Mouse (Mus musculus): Measurements from ENCODE around the gene Fam102b.

Gene Fam102b

GRCm38 (mm10) chr3:109010489-109011260, 16.7 kb downstream of the Fam102b start:
- DNase-seq: no peak

- no peak for DNase-seq
These were observed 19.2 kb downstream of the Fam102b start for GRCm38 (mm10) chr3:109008180-109008579.

DNA sequence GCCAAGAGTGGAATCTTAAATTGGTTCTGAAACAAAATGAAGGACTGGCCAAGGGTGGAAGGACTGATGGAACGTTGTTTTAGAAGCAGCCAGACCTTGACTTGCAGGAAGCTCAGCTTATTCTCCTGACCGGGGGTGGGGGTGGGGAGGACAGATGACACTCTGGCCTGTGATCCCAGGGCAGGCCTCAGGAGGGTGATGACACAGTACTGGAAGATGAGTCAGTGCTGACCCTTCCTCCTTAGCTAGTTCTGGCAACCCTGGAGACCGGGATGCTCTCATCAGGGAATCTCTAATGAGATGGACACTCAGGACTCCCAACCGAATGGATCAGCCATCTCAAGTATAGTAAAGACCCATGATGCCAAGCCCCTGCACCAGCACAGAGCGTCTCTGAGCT, 21.6 kb downstream of the Fam102b start:
- DNase-seq: no peak

- no peak for DNase-seq
These were observed 28.2 kb downstream of the Fam102b start for GRCm38 (mm10) chr3:108999173-108999572.

DNA sequence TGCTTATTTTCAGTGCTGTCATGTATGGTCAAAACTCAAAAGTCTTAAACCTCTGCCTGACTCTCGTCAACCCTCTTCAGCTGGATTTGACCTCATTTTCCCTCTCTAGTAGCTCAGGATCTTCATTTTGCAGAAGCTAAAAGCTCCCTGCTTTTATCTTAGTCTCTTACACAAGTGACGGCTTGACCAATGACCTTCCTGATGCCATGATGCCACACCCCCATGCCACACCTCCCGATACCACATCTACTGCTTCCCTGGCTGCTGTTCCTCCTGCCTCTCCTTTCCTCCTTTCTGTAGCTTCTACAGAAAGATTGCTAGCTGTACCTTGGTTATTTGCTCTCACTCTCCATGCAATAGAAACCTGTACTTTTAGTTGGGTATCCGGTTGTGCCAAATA, 29.6 kb downstream of the Fam102b start:
- DNase-seq: no peak

DNA sequence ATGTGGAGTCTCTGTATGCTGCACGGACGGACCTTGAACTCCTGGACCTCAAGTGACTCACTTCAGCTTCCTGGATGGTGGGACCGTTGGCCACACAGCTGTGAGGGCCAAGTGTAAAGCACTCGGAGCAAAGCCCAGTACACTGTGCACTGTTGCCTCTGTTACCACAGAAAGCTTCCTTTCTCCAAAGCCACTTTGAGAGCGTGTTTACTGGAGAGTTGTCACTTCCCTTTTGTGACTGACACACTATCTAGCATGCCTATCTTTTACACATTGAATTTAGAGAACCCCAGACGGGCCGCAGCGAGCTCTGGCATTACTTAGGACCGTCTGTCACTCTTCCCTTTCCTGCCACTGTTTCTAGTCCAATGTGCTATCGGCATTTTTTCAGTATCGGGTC, 30.1 kb downstream of the Fam102b start:
- DNase-seq: peak; percentile 16

DNA sequence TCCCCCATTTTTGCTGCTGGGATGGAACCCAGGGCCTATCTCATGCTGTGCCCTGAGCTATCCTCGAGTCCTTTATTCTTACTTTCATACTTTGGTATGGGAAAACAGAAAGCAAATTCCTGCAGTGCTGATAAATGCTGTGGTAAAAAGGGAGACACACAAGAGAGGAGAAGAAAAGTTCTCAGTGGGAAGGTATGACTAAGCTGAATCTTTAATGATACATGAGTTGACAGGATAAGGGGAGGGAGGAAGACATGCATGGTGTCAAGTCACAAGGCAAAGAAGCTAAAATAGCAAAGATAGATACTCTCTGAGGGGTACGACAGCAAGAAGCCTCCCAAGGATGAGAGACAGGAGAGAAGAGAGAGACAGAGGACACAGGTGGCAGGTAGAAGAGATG, 32.0 kb downstream of the Fam102b start:
- no peak for DNase-seq

- DNase-seq: no peak
These were observed 32.9 kb downstream of the Fam102b start for GRCm38 (mm10) chr3:108994477-108994876.

DNA sequence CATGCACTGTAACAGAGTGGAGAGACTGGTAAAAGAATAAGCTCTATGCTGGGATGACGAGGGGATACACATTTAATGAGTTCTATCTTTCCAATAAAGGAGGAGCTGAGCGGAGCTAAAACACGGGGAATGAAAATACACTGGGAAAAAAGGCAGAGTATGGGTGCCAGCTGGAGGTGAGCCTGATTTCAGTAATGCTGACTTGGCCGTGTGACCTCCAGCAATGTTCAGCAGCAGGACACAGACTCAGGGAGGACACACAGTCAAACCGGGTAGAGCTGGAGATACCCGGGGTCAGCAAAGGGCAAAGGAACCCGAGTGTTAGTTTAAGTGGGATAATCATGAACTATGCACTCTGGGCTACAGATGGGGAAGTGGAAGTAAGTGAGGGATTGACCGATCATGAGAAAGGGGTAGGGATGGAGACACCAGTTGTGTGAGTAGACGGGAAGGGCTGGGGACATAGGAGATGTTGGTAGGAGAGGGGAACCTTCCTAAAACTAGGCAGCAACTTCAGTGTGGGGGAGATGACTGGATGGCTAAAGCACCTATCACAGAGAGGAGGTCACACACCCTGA, 37.3 kb downstream of the Fam102b start:
- DNase-seq: no peak

DNA sequence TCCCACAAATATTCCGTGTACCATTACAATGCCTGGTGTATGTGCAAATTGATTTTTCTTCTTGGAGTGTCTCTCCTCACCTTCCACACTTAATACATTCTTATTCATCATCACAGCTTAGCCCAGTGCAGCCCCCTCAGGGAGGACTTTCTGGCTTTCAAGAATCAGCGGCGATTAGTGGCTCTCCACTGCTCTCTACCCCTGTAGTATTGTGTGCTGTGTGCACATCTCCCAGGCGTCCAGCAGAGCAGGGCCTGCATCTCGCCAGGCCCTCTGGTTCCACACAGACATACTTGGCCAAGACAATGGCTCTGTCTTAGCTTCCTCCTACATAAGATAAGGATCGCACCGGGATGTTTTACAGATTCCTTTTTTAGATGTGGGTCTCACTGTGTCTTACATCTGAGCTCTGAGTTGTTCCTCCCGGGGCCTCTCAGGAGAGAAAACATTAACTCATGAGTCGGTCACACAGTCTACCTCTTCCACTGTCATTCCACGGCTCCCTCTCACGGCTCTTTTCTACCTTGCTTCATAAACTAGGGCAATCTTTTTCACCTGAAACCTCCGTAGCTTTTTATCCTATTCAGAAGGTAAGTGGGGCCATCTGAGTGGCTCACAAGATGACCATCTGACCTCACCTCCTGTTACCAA, 40.3 kb downstream of the Fam102b start:
- DNase-seq: no peak

DNA sequence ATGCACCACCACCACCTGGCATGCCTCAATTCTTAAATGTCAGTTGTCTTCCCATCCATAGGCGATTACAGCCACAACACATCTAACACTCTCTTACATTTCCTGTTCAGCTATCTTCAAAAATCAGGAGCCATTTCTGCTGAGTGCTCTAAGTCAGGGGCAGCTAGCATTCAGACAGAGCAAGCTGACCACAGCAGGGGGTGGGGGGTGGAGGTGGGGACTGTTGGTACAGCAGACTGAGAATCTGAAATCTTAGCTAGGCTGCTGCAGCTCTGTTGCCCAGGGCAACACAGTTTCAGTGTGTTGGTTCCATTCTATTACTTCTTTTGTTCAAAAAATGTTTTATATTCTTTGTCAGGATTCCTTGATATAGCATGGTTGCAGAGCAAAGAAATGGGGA, 40.9 kb downstream of the Fam102b start:
- DNase-seq: no peak

DNA sequence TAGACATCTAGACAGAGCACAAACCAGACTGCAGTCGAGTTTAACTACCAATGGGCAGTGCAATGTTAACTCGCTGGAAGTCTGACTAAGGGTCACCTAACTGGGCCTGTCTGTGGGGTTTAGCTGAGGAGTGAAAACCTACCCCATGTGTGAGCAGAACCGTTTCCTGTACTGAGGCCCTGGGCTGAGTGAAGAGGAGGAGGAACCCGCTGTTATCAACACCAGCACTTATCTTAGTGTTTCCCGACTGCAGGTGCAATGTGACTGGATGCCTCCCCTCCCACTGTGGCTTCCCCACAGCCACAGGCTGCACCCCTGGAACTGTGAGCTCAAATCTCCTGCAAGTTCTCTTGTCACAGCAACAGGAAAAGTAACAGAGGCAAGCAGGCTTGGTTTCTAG, 43.4 kb downstream of the Fam102b start:
- peak; percentile 60 for DNase-seq

GRCm38 (mm10) chr3:108981946-108982345, 45.5 kb downstream of the Fam102b start:
- DNase-seq: peak; percentile 55

DNA sequence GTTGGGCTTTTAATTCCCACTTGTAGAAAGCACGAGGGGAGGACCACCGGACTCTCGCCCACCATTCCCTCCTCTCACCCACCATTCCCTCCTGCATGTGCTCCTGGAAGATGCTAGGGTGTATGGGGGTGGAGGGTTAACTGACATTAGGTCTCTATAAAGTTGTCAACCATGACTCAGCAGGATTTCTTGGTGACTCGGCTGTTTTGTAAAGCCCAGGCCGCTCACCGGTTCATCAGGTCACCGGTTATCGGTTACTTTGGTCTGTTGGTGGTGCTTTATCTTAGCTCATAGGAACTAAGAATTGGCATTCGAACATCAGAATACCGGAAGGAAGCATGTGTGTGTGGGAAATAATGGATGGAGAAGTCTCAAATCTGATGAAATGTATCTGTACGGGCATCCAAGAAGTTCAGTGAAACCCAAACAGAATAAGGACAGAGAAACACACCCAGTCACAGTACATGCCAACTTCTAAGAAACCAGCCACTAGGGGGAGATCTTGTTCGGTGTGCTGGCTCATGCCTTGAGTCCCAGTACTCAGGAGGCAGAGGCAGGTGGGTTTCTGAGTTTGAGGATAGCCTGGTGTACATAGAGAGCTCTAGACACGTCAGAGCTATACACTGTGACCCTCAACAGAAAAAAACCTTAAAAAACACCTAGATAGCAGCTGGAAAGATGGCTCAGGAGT, 49.9 kb downstream of the Fam102b start:
- peak; percentile 44 for DNase-seq

DNA sequence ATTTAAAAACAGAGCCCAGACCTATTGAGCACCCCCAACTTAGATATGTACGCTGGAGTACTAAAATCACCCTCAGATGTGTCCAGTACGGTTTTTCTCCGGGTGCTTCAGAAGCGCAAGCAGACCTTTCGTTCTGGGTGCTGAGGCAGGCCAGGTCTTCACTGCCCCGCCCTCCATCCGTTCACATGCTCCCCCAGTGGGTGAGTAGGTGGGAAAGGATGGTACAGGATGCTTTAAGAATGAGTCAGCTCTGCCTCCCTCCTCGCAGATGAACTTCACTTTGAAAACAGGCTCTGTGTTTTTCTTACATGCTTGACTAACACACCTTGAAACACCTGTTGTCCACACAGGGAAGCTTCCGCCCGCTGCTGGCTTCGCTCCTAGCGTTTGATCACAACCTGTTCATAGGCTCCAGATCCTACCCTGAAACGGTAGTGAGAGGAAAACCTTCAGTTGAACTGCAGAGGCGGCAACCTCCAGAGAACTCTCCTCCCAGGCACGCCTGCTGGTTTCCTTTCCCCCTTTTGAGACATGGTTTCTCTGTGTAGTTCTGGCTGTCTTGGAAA, 52.4 kb downstream of the Fam102b start:
- DNase-seq: no peak

GRCm38 (mm10) chr3:108973980-108974660, 53.3 kb downstream of the Fam102b start:
- DNase-seq: no peak

DNA sequence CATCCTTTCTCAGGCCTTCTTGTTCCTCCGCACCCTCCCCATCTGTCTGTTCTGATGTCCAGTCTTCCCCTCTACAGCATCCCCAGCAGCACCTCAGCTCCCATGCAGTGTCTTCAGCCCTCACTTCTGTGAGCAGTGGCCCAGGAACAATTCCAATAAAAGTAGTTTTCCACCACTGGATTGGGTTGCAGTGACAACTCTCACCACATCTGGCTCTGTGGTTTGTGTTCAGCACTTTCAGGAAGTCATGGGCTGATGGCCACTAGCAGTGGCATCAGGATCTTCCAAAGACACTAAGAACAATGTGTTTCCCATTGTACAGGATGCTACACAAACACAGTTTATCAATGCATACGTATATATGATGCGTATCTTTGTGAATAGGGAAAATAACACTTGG, 61.4 kb downstream of the Fam102b start:
- no peak for DNase-seq

- DNase-seq: peak; percentile 57
These were observed 62.9 kb downstream of the Fam102b start for GRCm38 (mm10) chr3:108964361-108965044.

- DNase-seq: peak; percentile 55
These were observed 63.6 kb downstream of the Fam102b start for GRCm38 (mm10) chr3:108963776-108964175.

GRCm38 (mm10) chr3:108963278-108963677, 64.1 kb downstream of the Fam102b start:
- DNase-seq: peak; percentile 11

GRCm38 (mm10) chr3:108961655-108962054, 65.8 kb downstream of the Fam102b start:
- DNase-seq: peak; percentile 65

- DNase-seq: peak; percentile 27
These were observed 66.2 kb downstream of the Fam102b start for GRCm38 (mm10) chr3:108961226-108961625.

Data from thymus, postnatal 14 days (tissue).